Mouse (Mus musculus) bone marrow, adult 2 months (tissue): ENCODE results near the gene Art5.

ENCODE experiments used
- CTCF ChIP-seq: fragments of 200-500 bp; IDR thresholded peaks from 2 replicates; pipeline ENCODE4 v1.5.1; 2011; ENCODE audit warnings: low read length, control low read depth; ENCODE audit not compliant: control insufficient read depth, insufficient read depth
- POLR2A ChIP-seq: fragments of 200-500 bp; IDR thresholded peaks from 2 replicates; pipeline ENCODE4 v1.6.1; 2011; ENCODE audit warnings: low read depth, mild to moderate bottlenecking, control low read depth, low read length, borderline replicate concordance; ENCODE audit not compliant: control insufficient read depth

- TF ChIP-seq CTCF = no peak
- no peak for TF ChIP-seq POLR2A
These were observed 2.6 kb downstream of the Art5 start for GRCm38 (mm10) chr7:102106700-102107141.
